Mouse (Mus musculus) embryonic facial prominence, embryonic 10.5 days (tissue): Measurements from ENCODE around the gene Ankrd33b. TPM values are rescaled to one million over a fixed set of nuclear protein-coding genes. Genes with fewer than 3 reads are reported as not detected.

Experiments used
- DNase-seq: peaks from one replicate; pipeline ENCODE4 v3.0.0-alpha.2; 2017; ENCODE audit warnings: low spot score
- H3K27ac ChIP-seq: fragments of 300-500 bp; sonication (generic); replicated peaks from 2 replicates; pipeline ENCODE4 v1.5.1; 2016; ENCODE audit warnings: mild to moderate bottlenecking
- H3K27me3 ChIP-seq: fragments of 300-500 bp; sonication (generic); replicated peaks from 2 replicates; pipeline ENCODE4 v1.6.1; 2016; ENCODE audit warnings: low read depth, mild to moderate bottlenecking; ENCODE audit not compliant: poor library complexity, severe bottlenecking
- H3K36me3 ChIP-seq: fragments of 300-500 bp; sonication (generic); replicated peaks from 2 replicates; pipeline ENCODE4 v1.6.1; 2016; ENCODE audit warnings: mild to moderate bottlenecking, moderate library complexity
- H3K4me1 ChIP-seq: fragments of 300-500 bp; sonication (generic); 2 replicates; pipeline ENCODE4 v1.6.1; 2016
- H3K4me3 ChIP-seq: fragments of 300-500 bp; sonication (generic); 2 replicates; pipeline ENCODE4 v1.5.1; 2016; ENCODE audit warnings: mild to moderate bottlenecking, moderate library complexity
- H3K9me3 ChIP-seq: fragments of 300-500 bp; sonication (generic); 2 replicates; pipeline ENCODE4 v1.6.1; 2016; ENCODE audit warnings: mild to moderate bottlenecking
- WGBS: fragments of 180-500 bp; shearing (Covaris S2); methylation state at CpG from one replicate; pipeline ENCODE4 v1.1.7; 2016; 5-methylcytosine and 5-hydroxymethylcytosine counted together
- polyA plus RNA-seq: library from polyadenylated mRNA; unstranded; fragments of >200 nt; fragmentation: Nextera tagmentation; extraction: Ambion mirVana; gene quantifications from 2 replicates; pipeline ENCODE4 v1.2.1, GENCODE M21; 2016

The Ankrd33b gene
- polyA plus RNA-seq, 1 experiment from 2014 or later, result 0.67 TPM

DNA sequence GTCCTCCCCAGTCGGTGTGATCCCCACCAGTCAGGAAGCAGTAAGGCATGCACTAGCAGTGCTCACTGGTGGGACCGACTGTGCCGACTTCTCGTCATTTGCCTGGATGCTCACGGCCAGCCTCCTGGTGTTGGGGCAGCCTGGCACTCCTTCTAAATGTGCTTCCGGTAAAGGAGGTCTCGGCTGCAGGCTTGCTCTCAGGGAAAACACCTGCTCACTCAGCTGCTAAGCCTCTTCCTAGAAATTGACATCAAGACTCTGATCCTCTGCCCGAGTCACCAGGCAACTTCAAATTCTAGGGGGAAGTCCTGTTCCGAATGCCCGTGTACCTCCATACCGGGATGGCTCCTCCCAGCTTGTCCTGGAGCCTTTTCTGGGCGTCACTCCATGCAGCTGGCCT lies 101.7 kb downstream of the Ankrd33b start:
- H3K36me3 ChIP-seq, result no peaks in the 10 kb centered on the region
- WGBS, result 90% methylated on average over 12 of the region's 12 CpGs
- H3K9me3 ChIP-seq, result no peaks in the 10 kb centered on the region
- no peak overlapping the region; the same call in 1 of the 2 replicates for H3K27ac ChIP-seq
- no peak for DNase-seq
- H3K4me1 ChIP-seq, result peaks cover 6% of the 10 kb centered on the region
- no peaks in the 10 kb centered on the region for H3K27me3 ChIP-seq
- H3K4me3 ChIP-seq, result no peak overlapping the region

DNA sequence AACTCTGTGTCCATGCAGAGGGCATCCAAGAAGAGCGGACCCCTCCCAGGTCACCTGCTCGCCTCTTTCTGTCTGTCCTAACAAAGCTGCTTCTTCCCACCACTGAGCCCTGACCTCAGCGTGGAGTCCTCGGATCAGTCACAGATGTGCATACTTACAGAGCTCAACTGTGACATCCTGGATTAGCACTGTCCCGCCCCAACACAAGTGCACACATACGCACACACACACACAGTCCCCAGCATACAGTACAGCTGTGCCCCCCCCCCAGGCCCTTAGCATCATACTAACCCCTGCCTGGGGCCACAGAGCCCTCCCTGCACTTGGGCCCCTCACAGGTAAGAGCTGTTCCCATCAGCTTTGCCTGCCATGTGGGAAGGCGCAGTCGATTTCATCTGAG lies 102.1 kb downstream of the Ankrd33b start:
- Histone ChIP-seq H3K27ac (no peak overlapping the region; the same call in 1 of the 2 replicates), H3K36me3 (no peaks in the 10 kb centered on the region), H3K27me3 (no peaks in the 10 kb centered on the region), H3K4me3 (no peak overlapping the region), H3K9me3 (no peaks in the 10 kb centered on the region), H3K4me1 (peaks cover 10% of the 10 kb centered on the region)
- no peak for DNase-seq
- WGBS, result 88% methylated on average over 8 of the region's 8 CpGs

DNA sequence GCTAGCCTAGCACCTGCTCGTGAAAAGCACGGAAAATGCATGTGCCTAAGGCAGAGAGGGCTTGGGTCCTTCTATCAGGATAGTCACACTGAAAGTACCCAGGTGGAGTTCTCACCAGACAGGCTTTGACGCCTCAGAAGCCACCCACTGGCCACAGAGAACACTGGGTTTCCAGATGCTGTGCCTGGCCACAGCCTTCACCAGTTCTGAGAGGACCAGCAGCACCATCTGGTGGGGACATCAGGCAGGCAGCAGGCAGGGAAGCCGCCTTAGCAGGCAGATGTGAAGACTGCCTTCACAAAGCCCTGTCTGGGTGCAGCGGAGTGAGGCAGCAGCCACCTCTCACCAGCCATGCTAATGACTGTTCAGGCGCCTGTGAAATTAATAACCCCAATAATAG lies 102.7 kb downstream of the Ankrd33b start:
- 31% methylated on average over 6 of the region's 6 CpGs for WGBS
- Histone ChIP-seq H3K27me3 (no peaks in the 10 kb centered on the region), H3K9me3 (no peaks in the 10 kb centered on the region), H3K27ac (no peak overlapping the region), H3K4me1 (peaks cover 15% of the 10 kb centered on the region), H3K4me3 (no peak overlapping the region), H3K36me3 (no peaks in the 10 kb centered on the region)
- peak; percentile 84 for DNase-seq

DNA sequence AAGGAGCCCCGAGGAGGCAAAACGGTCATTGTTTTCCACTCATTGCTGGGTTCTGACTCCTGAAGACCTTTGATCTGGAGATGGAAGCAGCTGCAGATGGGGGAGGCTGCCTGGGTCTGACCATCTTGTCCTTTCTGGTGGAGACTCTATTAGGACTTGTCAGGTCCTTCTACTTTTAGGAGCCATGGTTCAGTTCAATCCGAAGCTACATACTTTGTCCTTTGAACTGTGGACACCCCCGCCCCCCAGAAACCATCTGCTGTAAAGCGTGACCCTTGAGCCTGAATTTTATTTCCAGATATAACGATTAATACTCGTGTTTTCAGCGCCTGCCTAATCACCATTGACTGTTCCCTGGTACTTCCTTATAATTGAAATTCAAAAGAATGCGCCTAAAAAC lies 105.2 kb downstream of the Ankrd33b start:
- Histone ChIP-seq H3K9me3 (no peaks in the 10 kb centered on the region), H3K27ac (no peak overlapping the region), H3K4me3 (no peak overlapping the region), H3K27me3 (no peaks in the 10 kb centered on the region), H3K36me3 (no peaks in the 10 kb centered on the region), H3K4me1 (peaks cover 30% of the 10 kb centered on the region)
- 80% methylated on average over 9 of the region's 9 CpGs for WGBS
- DNase-seq, result no peak

DNA sequence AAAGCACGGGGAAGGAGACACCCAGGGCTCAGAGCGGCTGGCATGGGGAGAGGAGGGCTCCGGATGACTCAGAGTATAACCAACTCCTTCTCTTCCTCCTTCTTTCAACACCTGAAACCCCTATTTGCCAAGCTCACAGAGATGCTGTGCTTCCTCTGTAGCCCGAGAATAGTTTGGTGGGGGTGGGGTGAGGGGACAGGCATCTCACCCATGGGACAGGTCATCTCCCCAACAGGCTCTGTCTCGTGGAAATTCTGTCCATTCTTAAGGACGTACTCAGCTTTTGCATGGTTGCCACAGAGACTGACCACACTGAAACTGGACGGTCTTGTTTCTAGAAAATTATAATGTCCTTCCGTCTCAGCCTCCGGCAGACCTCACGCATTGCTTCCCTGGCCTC lies 106.4 kb downstream of the Ankrd33b start:
- Histone ChIP-seq H3K27me3 (no peaks in the 10 kb centered on the region), H3K9me3 (no peaks in the 10 kb centered on the region), H3K36me3 (no peaks in the 10 kb centered on the region), H3K4me1 (peaks cover 34% of the 10 kb centered on the region), H3K27ac (no peak overlapping the region), H3K4me3 (no peak overlapping the region)
- DNase-seq, result no peak
- 77% methylated on average over 10 of the region's 10 CpGs for WGBS

DNA sequence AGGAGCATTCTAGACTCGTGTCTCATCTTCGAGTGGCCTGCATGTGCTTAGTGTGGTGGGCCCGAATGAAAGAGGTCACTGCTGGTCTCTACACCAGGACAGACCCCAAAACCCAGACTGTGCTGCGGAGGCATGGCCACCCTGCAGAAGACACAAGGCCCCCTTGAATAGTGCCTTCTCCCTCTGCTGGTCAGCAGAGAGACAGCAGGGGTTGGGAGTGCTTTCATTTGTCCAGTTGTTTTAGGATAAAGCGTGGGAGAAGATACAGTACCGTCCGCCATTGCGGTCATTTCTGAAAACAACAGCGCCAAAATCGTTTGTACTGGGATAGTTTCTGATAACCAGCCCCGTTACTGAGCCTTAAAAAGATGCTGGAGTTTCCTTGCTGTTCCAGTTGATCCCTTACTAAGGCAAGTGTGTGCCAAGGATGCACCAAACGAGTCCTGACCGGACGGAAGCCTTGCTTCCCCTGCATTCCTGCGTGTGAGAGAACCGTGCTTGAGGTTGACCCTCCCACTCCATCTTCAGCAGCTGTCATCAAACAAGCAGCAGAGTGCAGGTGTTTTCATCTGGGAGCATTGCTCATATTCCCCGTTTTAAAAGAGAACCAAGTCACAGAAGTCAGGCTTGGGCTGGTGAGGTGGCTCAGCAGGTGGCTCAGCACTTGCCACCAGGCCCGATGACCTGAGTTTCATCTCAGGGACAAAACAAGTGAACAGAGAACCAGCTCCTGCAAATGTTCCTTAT lies 108.7 kb downstream of the Ankrd33b start:
- Histone ChIP-seq H3K27ac (no peak overlapping the region), H3K4me1 (peaks cover 39% of the 10 kb centered on the region), H3K4me3 (no peak overlapping the region), H3K9me3 (no peaks in the 10 kb centered on the region), H3K27me3 (no peaks in the 10 kb centered on the region), H3K36me3 (no peaks in the 10 kb centered on the region)
- DNase-seq, result no peak
- 86% methylated on average over 18 of the region's 18 CpGs for WGBS

GRCm38 (mm10) chr15:31258029-31258692 lies 109.4 kb downstream of the Ankrd33b start:
- peaks cover 45% of the 10 kb centered on the region for H3K4me1 ChIP-seq
- no peaks in the 10 kb centered on the region for H3K9me3 ChIP-seq
- no peaks in the 10 kb centered on the region for H3K36me3 ChIP-seq
- peak; percentile 37 for DNase-seq
- WGBS, result 60% methylated on average over 21 of the region's 21 CpGs
- no peak overlapping the region for H3K4me3 ChIP-seq
- H3K27me3 ChIP-seq, result no peaks in the 10 kb centered on the region
- no peak overlapping the region for H3K27ac ChIP-seq

- Histone ChIP-seq H3K36me3 (no peaks in the 10 kb centered on the region), H3K27ac (no peak overlapping the region), H3K9me3 (no peaks in the 10 kb centered on the region), H3K27me3 (no peaks in the 10 kb centered on the region), H3K4me3 (no peak overlapping the region), H3K4me1 (peaks cover 45% of the 10 kb centered on the region)
- 91% methylated on average over 1 of the region's 1 CpGs for WGBS
- no peak for DNase-seq
These were observed 110.2 kb downstream of the Ankrd33b start for GRCm38 (mm10) chr15:31257329-31257728.

DNA sequence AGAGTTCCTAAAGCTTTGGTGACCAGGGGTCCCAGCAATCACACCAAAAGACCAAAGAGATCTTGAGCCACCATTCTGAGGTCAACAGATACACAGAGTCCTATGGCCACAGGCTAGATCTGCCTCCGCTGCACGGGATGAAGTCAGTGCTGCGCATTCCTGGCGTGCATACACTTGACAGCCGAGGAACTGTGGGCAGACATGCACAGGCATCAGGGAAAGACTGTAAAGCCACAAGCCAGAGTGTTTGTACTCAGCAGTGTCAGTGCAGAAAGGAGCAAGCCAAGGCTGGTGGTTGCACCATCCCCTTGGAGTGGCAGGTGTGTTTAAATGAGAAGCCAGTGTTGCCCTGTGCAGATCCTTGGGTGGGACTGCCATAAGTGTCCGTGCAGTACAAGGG lies 111.8 kb downstream of the Ankrd33b start:
- Histone ChIP-seq H3K4me1 (peaks cover 41% of the 10 kb centered on the region), H3K4me3 (no peak overlapping the region), H3K9me3 (no peaks in the 10 kb centered on the region), H3K27me3 (no peaks in the 10 kb centered on the region), H3K36me3 (no peaks in the 10 kb centered on the region), H3K27ac (no peak overlapping the region)
- DNase-seq, result no peak
- 82% methylated on average over 6 of the region's 6 CpGs for WGBS

DNA sequence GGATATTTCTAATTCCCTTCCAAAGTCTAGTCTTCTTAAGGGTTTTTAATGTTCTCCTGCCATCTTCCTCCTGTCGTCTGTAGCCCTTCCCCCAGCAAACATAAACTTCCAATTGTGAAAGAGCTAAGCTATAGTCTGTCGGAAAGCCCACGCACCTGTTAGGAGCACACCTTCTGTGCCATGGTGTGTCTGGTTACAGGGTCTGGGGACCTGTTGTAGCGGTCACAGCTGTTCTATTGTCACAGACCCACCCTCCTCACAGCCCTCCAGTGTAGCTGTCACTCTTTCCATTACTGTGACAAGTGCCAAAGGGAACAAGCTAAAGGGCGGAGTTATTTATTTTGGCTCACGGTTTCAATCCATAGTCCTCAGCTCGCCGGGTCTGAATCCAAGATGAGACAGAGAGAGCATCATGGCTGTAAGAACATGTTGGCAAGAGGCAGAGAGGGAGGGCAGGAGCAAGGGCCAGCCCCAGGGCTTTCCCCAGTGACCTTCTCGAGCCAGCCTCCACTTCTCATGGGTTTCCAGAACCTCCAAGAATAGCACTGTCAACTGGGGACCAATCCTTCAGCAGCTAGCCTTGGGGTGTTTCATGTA lies 112.5 kb downstream of the Ankrd33b start:
- no peak overlapping the region for H3K4me3 ChIP-seq
- DNase-seq, result no peak
- no peak overlapping the region for H3K27ac ChIP-seq
- 90% methylated on average over 9 of the region's 9 CpGs for WGBS
- H3K9me3 ChIP-seq, result no peaks in the 10 kb centered on the region
- H3K27me3 ChIP-seq, result no peaks in the 10 kb centered on the region
- no peaks in the 10 kb centered on the region for H3K36me3 ChIP-seq
- peaks cover 40% of the 10 kb centered on the region for H3K4me1 ChIP-seq

DNA sequence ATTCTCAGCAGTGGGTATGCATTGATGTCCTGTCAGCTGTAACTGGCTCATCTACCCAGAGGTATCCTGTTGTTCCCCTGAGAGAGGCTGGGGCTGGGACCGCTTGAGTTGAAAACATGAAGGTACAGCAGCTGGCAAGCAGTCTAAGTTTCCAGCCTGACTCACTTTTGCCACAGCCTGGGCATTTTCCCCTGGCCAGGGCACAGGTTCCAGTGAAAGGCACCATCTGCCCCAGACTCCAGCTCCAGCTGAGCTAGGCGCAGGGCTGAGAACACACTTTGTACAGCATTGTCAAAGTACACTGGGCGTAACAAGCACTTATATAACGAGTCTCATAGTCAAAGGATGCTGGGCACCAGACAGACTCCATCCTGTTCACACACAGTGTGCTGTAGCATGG lies 113.6 kb downstream of the Ankrd33b start:
- Histone ChIP-seq H3K9me3 (no peaks in the 10 kb centered on the region), H3K36me3 (no peaks in the 10 kb centered on the region), H3K4me1 (peaks cover 42% of the 10 kb centered on the region), H3K27ac (no peak overlapping the region), H3K27me3 (no peaks in the 10 kb centered on the region), H3K4me3 (no peak overlapping the region)
- no peak for DNase-seq
- WGBS, result 89% methylated on average over 4 of the region's 4 CpGs

DNA sequence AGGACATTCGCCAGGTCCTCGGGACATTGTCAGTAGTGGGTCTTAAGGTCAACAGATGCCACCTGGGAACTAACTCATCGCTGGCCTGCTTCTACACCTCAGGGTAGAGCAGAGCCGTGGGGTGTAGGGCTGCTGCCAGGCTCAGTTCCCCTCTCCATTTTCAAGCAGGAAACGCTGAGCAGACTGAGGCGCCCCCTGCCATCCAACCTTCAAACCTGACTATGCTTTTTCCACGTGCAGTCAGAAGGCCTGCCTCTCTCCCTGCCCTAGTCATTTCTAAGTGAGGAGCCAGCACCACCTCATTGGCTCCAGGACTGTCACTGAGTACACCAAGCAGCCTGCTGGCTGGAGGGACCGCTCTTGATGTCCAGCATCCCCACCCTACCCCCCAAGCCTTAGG lies 114.1 kb downstream of the Ankrd33b start:
- no peaks in the 10 kb centered on the region for H3K36me3 ChIP-seq
- DNase-seq, result no peak
- no peaks in the 10 kb centered on the region for H3K27me3 ChIP-seq
- WGBS, result 68% methylated on average over 8 of the region's 8 CpGs
- H3K9me3 ChIP-seq, result no peaks in the 10 kb centered on the region
- peaks cover 42% of the 10 kb centered on the region for H3K4me1 ChIP-seq
- H3K4me3 ChIP-seq, result no peak overlapping the region
- no peak overlapping the region for H3K27ac ChIP-seq
